Mouse (Mus musculus): ENCODE results near the gene Pear1. TPM values are rescaled to one million over a fixed set of nuclear protein-coding genes. Genes with fewer than 3 reads are reported as not detected.

The Pear1 gene
- total RNA-seq, 2 experiments from 2014 or later = 7.6 TPM

DNA sequence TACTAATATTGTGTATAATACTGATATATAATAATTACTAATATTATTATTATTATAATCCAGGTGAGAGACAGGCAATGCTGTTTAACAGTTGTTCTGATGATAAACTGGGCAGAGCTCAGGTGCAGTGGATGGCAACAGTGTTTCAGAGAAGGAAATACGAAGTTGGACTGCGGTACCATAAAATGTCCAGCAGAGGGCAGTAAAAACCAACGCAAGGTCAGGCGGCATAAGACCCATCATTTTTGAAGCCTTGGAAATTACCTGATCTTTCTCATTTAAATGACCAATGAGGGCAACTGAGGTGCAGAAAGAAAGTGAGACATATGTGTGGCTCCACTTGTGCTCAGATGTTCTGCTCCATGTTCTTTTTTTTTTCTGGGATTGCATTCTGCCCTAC, 53.8 kb downstream of the Pear1 start:
- intact Hi-C loops (cut with DNase I) = no loop called here
- peak in 1 of 2 experiments; percentile 57 for DNase-seq (ENCODE audit: extremely low spot score in 1 of 2, low spot score in 2 of 2)

DNA sequence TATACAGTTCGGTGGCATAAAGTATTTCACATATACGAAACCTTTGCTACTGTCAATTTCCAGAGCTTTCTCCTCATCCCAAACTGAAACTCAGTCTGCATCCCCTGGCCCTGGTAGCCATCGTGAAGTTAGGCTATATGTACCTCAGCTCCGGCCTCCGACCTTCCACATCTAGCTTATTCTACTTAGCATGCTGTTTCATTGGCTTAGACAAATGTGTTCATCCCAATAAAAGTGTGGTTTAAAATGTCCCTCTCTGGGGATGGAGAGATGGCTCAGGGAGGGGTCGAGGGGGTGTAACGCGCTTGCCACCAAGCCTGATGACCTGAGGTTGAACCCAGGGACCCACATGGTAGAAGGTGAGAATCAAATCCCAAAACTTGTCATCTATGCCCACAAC, 54.6 kb downstream of the Pear1 start:
- no peak for DNase-seq (ENCODE audit: extremely low spot score in 1 of 2, low spot score in 2 of 2)
- intact Hi-C loops (cut with DNase I) = loop anchor here (5.0 kb wide), 1 partner anchor 68 kb away; no protein-coding TSS in a partner anchor

DNA sequence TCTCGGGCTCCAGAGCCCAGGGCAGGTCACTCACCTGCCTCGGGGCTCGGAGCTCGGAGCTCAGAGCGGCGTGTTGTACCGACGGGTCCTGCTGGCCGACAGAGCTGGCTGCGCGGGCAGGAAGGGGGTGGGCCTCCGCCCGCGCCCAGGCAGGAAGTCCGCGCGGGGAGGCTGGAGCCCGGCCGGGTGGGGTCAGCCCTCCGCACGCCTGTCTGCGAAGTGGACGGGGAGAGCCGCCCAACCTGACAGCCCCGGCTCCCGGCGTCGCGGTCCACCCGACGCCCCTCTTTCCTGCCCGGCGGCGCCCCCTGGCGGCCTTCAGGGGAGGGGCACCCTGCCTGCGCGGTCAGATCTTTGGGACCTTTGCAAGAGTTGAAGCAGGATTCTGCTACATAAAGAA, 55.3 kb downstream of the Pear1 start:
- peak in 1 of 2 experiments; percentile 94 for DNase-seq (ENCODE audit: extremely low spot score in 1 of 2, low spot score in 2 of 2)
- intact Hi-C loops (cut with DNase I) = loop anchor here (5.0 kb wide), 1 partner anchor 68 kb away; no protein-coding TSS in a partner anchor

DNA sequence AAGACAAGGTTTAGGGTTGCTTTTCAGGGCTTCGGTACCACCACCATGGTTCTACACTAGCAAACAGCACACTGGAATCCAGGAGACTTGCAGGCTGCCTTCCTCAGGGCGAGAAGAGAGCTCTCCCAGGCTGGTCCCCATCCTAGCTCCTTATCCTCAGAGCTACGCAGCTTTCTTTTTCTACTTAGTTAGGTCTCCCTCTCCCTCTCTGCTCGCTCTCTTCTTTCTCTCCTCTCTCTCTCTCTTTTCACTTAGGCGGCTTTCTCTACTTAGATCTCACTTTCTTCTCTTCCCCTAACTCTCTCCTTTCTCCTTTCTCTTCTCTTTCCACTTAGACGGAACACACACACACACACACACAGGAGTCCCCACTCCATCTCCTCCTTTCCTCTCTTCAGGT, 55.7 kb downstream of the Pear1 start:
- intact Hi-C loops (cut with DNase I) = loop anchor here (5.0 kb wide), 1 partner anchor 69 kb away; no protein-coding TSS in a partner anchor

DNA sequence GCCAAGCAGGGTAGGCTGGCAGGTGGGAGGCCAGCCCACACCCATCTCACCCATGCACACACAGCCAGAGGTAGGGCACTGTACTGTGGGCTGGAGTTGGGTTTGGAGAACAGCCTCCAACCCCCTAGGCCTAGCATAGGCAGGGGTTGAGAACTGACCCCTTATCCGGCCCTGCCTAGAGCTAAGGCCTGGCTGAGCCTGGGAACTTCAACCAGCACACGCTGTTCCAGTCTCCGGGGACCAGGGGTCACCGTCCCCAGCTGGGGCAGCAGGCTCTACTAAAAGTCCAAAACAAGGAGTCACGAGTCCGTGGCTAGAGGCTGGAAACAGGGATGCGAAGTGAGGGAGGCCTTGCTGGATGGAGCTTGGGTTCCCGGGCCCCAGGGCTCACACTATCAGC, 56.3 kb downstream of the Pear1 start:
- DNase-seq (ENCODE audit: extremely low spot score in 1 of 2, low spot score in 2 of 2) = peak in 1 of 2 experiments; percentile 75
- intact Hi-C loops (cut with DNase I) = loop anchor here (5.0 kb wide), 1 partner anchor 70 kb away; no protein-coding TSS in a partner anchor

More for the DNA sequence above, 55.7 kb downstream of the Pear1 start:
- no peak for DNase-seq (ENCODE audit: extremely low spot score in 1 of 2, low spot score in 2 of 2)

DNA sequence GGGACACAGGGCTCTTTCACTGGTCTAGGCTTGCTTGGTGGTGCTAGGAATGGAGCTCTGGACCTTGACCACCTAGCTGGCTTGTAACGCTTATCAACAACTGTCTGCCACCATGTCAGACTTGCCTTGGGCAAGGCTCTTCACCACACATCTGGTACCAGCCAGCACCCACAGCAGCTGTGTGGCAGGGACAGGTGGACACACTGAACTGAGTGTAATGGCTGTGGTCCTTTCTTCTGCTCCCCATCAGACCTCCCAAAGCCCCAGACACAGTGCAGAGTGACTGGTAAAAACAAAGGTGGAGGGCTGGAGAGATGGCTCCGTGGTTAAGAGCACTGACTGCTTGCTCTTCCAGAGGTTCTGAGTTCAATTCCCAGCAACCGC, 57.8 kb downstream of the Pear1 start:
- no peak for DNase-seq (ENCODE audit: extremely low spot score in 1 of 2, low spot score in 2 of 2)
- intact Hi-C loops (cut with DNase I) = loop anchor here (5.0 kb wide), 1 partner anchor 71 kb away; no protein-coding TSS in a partner anchor

DNA sequence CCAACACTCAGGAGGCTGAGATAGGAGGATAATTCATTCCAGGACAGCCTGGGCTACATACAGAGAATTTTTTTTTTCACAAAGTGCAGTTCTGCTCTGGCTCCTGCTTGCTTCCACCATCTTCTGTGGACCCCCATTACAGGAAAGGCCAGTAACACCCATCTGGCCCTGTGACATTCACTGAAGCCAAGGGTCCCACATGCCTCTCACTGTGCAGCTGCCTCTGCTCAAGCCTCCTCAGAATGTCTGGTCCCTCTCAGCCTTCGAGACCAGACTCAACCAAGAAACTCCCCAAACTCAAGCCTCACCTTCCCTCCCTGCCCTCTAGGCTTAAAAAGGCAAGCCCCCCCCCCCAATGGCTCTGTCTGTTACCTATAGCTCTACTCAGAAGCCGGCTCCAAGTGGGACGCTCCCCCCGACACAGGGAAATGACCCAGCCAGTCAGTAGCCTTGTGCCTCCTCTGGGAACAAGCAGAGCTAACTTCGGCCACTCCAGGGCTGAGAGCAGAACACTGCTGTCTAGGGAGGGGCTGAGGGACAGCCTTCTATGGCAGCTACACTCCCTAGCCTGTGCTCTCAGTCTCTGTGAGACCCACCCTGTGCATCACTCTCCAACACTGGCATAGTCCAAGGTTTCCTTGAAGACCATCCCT, 58.3 kb downstream of the Pear1 start:
- intact Hi-C loops (cut with DNase I) = loop anchor here (5.0 kb wide), 1 partner anchor 72 kb away; no protein-coding TSS in a partner anchor
- no peak for DNase-seq (ENCODE audit: extremely low spot score in 1 of 2, low spot score in 2 of 2)

DNA sequence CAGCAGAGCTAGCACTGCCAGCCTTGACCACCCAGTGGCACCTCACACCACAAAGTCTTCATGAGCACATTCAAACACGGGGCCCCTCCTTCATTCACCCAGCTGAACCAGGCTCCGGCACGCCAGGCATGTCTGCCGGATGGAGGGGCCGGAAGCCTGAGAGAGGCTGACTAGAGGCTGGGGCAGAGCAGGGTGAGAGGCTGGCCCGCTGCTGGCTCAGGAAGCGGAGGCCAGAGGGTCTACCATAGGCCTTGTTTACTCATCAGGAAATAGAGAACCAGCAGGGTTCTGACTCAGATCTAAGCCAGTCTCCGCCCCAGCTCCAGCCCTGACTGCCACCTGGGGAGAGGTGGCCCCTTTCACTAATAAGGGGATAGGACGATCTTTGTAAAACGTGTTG, 59.0 kb downstream of the Pear1 start:
- intact Hi-C loops (cut with DNase I) = loop anchor here (5.0 kb wide), 1 partner anchor 72 kb away; no protein-coding TSS in a partner anchor
- DNase-seq (ENCODE audit: extremely low spot score in 1 of 2, low spot score in 2 of 2) = peak in 1 of 2 experiments; percentile 88

DNA sequence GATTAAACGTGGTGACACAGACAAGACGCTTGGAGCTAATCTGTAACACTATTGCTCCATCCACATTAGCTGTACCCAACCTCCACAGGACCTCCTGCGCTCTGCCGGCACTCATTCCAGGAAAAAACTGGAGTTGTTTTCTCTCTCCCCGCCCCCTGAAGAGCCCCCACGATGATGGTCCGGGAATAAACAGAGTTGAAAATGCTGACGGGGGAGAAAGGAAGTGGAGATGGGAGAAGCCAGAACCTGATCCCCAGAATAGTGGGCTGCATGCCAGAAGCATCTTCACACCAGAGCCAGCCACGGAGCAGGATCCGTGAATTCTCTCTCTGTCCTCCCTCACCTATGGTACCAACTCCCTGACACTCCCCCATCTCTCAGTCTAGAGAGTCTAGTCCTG, 59.6 kb downstream of the Pear1 start:
- peak in 1 of 2 experiments; percentile 77 for DNase-seq (ENCODE audit: extremely low spot score in 1 of 2, low spot score in 2 of 2)
- intact Hi-C loops (cut with DNase I) = no loop called here

DNA sequence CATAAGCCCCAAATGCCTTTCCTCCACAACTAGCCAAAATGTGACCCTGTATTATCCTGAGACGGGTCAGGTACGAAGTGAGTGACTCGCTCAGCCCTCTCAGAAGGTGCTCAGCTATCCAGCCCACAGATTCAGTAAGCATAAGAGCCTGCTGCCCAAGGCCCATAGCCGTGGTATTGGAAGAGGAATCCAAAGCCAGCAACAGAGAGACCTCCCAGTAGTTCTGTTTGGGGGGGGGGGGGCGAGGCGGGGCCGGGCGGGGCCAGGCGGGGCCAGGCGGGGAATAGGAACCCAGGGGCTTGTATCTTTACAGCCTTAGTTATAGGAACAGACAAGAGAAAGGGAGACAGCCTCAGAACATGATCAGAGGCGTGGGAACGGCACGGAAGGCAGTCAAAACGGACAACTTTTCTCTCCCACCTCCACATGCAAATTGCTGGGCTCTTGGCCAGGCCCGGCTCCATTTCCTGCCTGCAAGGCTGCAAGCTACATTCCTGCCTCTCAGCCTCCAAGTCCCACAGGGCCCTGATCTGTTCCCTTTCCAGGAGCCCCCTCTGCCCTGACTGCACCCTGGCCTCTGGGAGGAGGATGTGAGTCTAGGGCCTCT, 60.3 kb downstream of the Pear1 start:
- peak; percentile 69 to 92 for DNase-seq (ENCODE audit: extremely low spot score in 1 of 2, low spot score in 2 of 2)
- intact Hi-C loops (cut with DNase I) = no loop called here

DNA sequence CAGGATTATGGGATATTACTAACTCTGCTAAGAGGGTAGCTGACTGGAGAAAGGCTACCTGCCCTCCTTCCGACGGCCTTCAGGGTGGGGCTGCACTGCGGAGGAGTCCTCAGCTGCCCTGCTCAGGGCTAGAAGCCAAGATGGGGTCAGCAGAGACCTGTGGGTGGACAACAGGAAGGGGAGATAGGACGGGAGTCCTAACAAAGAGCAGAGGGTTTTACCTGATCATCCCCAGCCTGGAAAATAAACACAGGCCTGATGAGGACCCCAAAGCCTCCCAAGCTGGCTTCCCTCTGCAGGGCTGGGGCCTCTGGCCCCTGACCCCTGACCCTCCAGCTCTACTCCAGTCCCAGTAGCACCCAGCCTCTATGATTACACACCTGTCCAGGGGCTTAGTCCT, 60.9 kb downstream of the Pear1 start:
- intact Hi-C loops (cut with DNase I) = no loop called here
- no peak for DNase-seq (ENCODE audit: extremely low spot score in 1 of 2, low spot score in 2 of 2)

DNA sequence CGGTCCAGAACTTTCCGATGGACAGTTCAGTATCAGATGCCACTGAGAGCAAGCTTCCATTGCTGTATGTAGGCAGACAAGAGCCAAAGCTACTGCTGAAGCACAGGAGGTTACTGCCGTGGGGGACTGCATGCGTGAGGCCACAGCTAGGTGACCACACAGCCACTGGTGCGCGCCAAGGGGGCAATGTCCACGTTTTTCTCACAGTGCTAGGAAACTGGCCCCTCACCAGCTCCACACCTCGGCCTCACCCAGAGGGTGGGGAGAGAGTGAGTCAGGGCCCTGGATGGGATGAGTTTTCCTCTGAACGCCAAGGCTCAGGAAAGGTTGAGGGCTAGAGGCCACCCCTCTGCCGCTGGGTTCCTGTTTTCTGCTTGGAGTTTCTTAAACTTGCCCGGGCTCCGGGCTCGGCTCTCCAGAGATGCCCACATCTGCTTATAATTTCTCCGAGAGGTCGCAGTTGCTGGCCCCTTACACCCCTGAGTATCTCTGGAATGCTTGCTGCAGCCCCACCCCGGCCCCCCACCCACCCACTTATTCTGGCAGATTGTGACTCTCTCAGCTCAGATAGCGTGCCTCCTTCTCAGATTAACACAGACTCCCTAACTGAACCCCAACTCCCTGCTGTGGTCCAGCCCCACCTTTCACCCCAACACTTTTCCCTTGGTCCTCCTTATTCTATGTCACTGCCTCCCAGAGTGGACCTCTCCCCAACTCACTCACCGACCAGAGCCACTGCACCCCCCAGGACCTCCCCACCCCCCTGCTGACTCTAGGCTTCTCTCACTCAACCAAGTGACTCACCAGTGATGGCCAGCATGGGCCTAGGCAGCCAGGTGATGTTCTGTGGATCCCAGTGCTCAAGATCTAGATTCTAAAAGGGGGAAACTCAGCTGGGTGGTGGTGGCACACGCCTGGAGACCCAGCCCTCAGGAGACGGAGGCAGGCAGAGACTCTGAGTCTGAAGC, 62.4 kb downstream of the Pear1 start:
- intact Hi-C loops (cut with DNase I) = no loop called here
- no peak for DNase-seq (ENCODE audit: extremely low spot score in 1 of 2, low spot score in 2 of 2)

DNA sequence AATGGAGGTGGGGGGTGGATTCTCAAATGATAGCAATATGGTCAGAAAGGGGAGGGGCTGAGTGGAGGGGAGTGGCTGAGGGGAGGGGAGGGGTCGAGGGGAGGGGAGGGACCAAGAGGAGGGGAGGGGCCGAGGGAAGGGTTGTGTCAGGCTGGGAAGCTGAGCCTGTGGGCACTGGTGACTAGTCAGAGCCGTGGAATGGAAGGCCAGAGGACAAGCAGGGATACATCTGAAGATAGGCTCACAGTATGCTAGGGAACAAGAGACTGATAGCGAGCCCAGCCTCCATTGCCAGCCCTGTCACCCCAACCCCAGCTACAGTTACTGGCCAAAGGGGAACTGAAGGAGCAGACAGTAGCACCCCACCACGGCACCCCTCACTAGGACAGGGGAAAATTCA, 65.5 kb downstream of the Pear1 start:
- intact Hi-C loops (cut with DNase I) = no loop called here
- no peak for DNase-seq (ENCODE audit: extremely low spot score in 1 of 2, low spot score in 2 of 2)

DNA sequence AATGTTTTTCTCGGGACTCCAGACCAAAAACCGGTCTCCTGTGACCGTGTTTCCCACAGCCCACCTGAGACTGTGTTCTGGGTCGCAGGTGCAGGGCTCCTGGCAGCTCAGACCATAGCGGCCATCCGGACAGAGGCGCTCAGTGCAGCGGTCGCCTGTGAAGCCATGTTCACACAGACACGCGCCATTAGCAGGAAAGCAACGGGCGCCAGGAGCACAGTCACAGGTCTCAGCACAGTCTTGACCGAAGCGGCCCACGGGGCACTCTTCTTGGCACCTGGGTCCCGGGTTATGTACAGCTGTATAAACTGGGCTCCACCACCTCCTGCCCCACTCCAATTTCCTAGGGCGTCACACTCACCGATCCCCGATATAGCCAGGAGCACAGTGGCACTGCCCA, 67.6 kb downstream of the Pear1 start:
- DNase-seq (ENCODE audit: extremely low spot score in 1 of 2, low spot score in 2 of 2) = no peak
- intact Hi-C loops (cut with DNase I) = no loop called here

DNA sequence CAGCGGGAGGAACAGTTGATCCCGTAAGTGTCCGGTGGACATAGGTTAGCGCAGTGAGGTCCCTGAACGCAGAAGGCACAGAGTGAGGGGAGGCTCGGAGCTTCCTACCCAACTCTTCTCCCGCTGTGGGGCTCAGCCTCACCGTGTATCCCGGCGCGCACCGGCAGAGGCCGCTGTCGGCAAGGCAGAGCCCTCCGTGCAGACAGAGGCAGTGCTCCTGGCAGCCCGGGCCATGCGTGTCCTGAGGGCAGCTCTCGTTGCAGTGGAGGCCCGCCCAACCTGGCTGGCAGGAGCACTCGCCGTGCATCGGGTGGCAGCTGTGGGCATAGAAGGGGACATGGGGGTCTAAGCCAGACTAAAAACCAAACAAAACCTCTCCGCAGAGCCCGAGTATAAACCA, 68.1 kb downstream of the Pear1 start:
- intact Hi-C loops (cut with DNase I) = no loop called here
- peak; percentile 80 to 89 for DNase-seq (ENCODE audit: extremely low spot score in 1 of 2, low spot score in 2 of 2)

DNA sequence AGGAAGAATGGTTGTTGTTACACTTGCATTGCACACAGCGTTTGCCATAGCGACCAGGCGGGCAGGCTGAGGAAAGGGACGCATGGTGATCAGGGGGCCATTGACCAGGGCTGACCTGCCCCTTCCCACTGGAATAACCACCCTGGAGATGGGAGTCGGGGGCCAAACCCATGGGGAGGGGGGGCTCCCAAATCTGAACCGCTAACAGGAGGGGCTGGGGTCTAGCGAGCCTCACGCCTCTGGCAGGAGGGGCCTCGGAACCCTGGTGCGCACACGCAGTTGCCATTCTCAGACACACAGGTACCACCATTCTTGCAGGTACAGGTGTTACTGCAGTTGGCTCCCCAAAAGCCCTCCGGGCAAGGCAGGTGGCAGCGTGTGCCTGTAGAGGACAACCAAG, 70.3 kb downstream of the Pear1 start:
- DNase-seq (ENCODE audit: extremely low spot score in 1 of 2, low spot score in 2 of 2) = no peak
- intact Hi-C loops (cut with DNase I) = no loop called here

DNA sequence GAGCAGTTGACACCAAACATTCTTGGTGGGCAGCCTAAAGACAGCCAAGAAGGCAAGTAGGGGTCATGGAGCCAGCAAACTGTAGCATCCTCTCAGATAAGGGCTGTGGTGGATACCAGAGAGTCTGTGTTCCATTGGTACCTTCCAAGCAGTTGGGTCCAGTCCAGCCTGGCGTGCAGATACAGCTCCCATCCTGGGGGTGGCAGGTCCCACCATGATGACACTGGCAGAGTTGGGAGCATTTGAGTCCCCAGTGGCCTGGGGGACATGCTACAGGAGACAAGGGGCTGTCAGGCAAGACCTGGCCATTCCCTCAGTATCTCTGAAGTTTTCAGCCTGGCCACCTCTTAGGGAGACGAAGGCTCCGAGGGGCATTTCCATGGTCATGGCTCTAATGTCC, 71.5 kb downstream of the Pear1 start:
- intact Hi-C loops (cut with DNase I) = no loop called here
- DNase-seq (ENCODE audit: extremely low spot score in 1 of 2, low spot score in 2 of 2) = no peak

DNA sequence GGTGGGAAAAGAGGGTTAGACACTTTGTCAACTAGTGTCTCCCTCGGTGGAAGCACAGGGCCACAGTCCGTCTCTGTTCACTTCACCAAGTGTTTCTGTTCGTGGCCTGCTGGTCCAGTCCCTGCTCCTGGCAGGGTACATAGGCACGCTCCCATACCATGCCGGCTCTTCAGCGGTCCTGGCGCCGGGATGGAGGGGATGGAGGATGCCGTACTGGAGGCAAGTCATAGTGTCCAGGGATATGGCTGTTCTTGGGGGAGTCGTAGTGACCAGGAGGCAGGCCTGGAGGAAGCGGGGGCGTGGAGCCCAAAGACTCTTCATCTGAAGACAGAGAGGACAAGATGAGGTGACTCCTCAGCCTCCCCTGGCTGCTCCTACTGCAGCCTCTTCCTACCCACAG, 74.1 kb downstream of the Pear1 start:
- intact Hi-C loops (cut with DNase I) = no loop called here
- DNase-seq (ENCODE audit: extremely low spot score in 1 of 2, low spot score in 2 of 2) = no peak

DNA sequence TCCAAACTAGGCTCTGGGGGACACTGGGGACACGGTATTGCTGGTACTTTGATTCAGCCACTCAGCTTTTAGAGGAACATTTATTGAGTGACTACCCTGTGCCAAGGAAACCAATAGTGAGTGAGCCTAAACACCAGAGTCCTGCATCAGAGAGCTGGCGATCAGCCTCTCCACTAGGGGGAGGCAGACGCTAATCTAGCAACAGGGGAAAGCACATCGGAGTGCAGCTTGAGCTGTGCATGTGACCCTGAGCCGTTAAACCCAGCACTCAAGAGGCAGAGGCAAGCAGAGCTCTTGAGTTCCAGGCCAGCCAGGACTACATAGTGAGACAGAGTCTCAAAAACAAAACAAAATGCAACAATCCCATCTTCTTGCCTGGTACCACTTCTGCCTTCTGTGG, 75.1 kb downstream of the Pear1 start:
- peak in 1 of 2 experiments; percentile 62 for DNase-seq (ENCODE audit: extremely low spot score in 1 of 2, low spot score in 2 of 2)
- intact Hi-C loops (cut with DNase I) = no loop called here
